Mouse (Mus musculus) C2C12 (cell line): ENCODE measurements around the gene Acta2.

Source experiments
- CEBPB ChIP-seq: IDR thresholded peaks from one replicate; pipeline ENCODE4 v1.6.1; 2011; ENCODE audit warnings: low read depth, mild to moderate bottlenecking, control low read depth, moderate library complexity
- CTCF ChIP-seq: IDR thresholded peaks from one replicate; pipeline ENCODE4 v1.5.1; 2011; ENCODE audit not compliant: control insufficient read depth, insufficient read depth, insufficient read length
- FOSL1 ChIP-seq: IDR thresholded peaks from one replicate; pipeline ENCODE4 v1.8.0; 2011; ENCODE audit warnings: mild to moderate bottlenecking, low read length; ENCODE audit not compliant: poor library complexity, insufficient read depth, severe bottlenecking
- MAX ChIP-seq: IDR thresholded peaks from one replicate; pipeline ENCODE4 v1.6.1; 2011; ENCODE audit warnings: mild to moderate bottlenecking, control low read depth
- MYOD1 ChIP-seq: IDR thresholded peaks from one replicate; pipeline ENCODE4 v1.6.1; 2011; ENCODE audit warnings: low read depth; ENCODE audit not compliant: control insufficient read depth, insufficient read length
- MYOG ChIP-seq: IDR thresholded peaks from one replicate; pipeline ENCODE4 v1.6.1; 2011; ENCODE audit not compliant: control insufficient read depth, insufficient read length; ENCODE audit errors: extremely low read depth
- USF1 ChIP-seq: IDR thresholded peaks from one replicate; pipeline ENCODE4 v1.6.1; 2011; ENCODE audit warnings: low read depth, mild to moderate bottlenecking, control low read depth, moderate library complexity

DNA sequence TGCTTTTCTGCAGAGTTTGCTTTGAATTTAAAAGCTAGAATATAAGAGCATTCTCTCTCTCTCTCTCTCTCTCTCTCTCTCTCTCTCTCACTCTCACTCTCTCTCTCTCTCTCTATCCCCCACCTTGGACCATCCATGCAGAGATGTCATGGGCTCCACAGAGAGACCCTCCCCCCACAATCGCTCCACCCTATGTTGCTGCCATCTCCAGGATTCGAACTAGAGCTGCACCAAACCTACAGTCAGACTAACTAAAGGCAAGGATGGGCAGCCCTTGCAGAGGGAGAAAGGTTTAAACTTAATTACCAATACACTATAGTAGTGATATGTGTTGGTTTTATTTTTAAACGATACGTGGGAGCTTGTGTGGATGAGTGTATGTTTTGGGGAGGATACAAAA is 4.8 kb downstream of the Acta2 start:
- TF ChIP-seq CEBPB = no peak
- no peak for TF ChIP-seq CTCF
- no peak for TF ChIP-seq MAX
- no peak for TF ChIP-seq MYOD1
- no peak for TF ChIP-seq MYOG
- TF ChIP-seq USF1 = no peak
- TF ChIP-seq FOSL1 = no peak
